Mouse (Mus musculus) G1E (cell line): ENCODE measurements at regions not wholly inside any gene's neighbourhood (a gene's known extent, or its start where the extent isn't known, plus 50 kb on each side); places are given as distances from the start of the nearest gene placed in this dataset.

Experiments
- CTCF ChIP-seq: IDR thresholded peaks from 2 replicates; pipeline ENCODE4 v1.5.1; 2012; ENCODE audit warnings: low read depth, low read length, inconsistent platforms, mixed read lengths
- GATA1 ChIP-seq: IDR thresholded peaks from 2 replicates; pipeline ENCODE4 v1.6.1; 2012; ENCODE audit warnings: borderline replicate concordance, low read length, inconsistent platforms, mixed read lengths
- POLR2AphosphoS5 ChIP-seq: IDR thresholded peaks from 2 replicates; pipeline ENCODE4 v1.6.1; 2012; ENCODE audit warnings: low read depth, low read length, inconsistent platforms; ENCODE audit not compliant: insufficient replicate concordance
- TAL1 ChIP-seq: conservative IDR thresholded peaks from 2 replicates; pipeline ENCODE4 v1.6.1; 2012; ENCODE audit warnings: low read depth, low read length, inconsistent platforms, mixed read lengths

GRCm38 (mm10) chr6:100027524-100027923, 259.8 kb downstream of the Rybp start:
- TF ChIP-seq CTCF (no peak), POLR2AphosphoS5 (no peak), GATA1 (no peak), TAL1 (no peak)
